Mouse (Mus musculus): Measurements from ENCODE around the gene Bbof1.

Bbof1 gene

GRCm38 (mm10) chr12:84400068-84400467 lies 8.8 kb upstream of the Bbof1 start:
- DNase-seq (ENCODE audit: low spot score), result no peak

GRCm38 (mm10) chr12:84400653-84401052 lies 8.2 kb upstream of the Bbof1 start:
- no peak for DNase-seq (ENCODE audit: low spot score)

- no peak for DNase-seq (ENCODE audit: low spot score)
Observed at GRCm38 (mm10) chr12:84402923-84403322, 5.9 kb upstream of the Bbof1 start.

GRCm38 (mm10) chr12:84404541-84404940 lies 4.3 kb upstream of the Bbof1 start:
- no peak for DNase-seq (ENCODE audit: low spot score)

GRCm38 (mm10) chr12:84407259-84407658 lies 1.6 kb upstream of the Bbof1 start:
- DNase-seq (ENCODE audit: low spot score), result no peak

GRCm38 (mm10) chr12:84407874-84408818 lies 725 bp upstream of the Bbof1 start:
- DNase-seq (ENCODE audit: low spot score), result no peak

- peak; percentile 70 for DNase-seq (ENCODE audit: low spot score)
Observed at GRCm38 (mm10) chr12:84416834-84417604, 8.1 kb downstream of the Bbof1 start, which contains the start of gene Rnf113a2. TSS of gene Rnf113a2 (plus strand) at chr12:84417196.

GRCm38 (mm10) chr12:84417605-84417922 lies 8.7 kb downstream of the Bbof1 start:
- DNase-seq (ENCODE audit: low spot score), result no peak

GRCm38 (mm10) chr12:84423990-84424389 lies 15.1 kb downstream of the Bbof1 start:
- no peak for DNase-seq (ENCODE audit: low spot score)

GRCm38 (mm10) chr12:84429825-84430224 lies 21.0 kb downstream of the Bbof1 start:
- DNase-seq (ENCODE audit: low spot score), result no peak

GRCm38 (mm10) chr12:84438697-84439096 lies 29.8 kb downstream of the Bbof1 start:
- no peak for DNase-seq (ENCODE audit: low spot score)

GRCm38 (mm10) chr12:84442526-84442925 lies 33.7 kb downstream of the Bbof1 start:
- DNase-seq (ENCODE audit: low spot score), result no peak

- DNase-seq (ENCODE audit: low spot score), result no peak
Observed at GRCm38 (mm10) chr12:84447386-84447785, 38.5 kb downstream of the Bbof1 start.

GRCm38 (mm10) chr12:84448181-84448580 lies 39.3 kb downstream of the Bbof1 start:
- no peak for DNase-seq (ENCODE audit: low spot score)

GRCm38 (mm10) chr12:84449887-84450286 lies 41.0 kb downstream of the Bbof1 start:
- no peak for DNase-seq (ENCODE audit: low spot score)

- no peak for DNase-seq (ENCODE audit: low spot score)
Observed at GRCm38 (mm10) chr12:84450351-84450717, 41.5 kb downstream of the Bbof1 start.

- peak; percentile 88 for DNase-seq (ENCODE audit: low spot score)
Observed at GRCm38 (mm10) chr12:84450718-84451646, 42.1 kb downstream of the Bbof1 start, which contains the start of the genes Aldh6a1 and Lin52. TSS of gene Aldh6a1 (minus strand) at chr12:84451004. TSS of gene Lin52 (plus strand) at chr12:84451422.

- no peak for DNase-seq (ENCODE audit: low spot score)
Observed at GRCm38 (mm10) chr12:84451801-84452200, 42.9 kb downstream of the Bbof1 start.

- DNase-seq (ENCODE audit: low spot score), result no peak
Observed at GRCm38 (mm10) chr12:84456911-84457310, 48.0 kb downstream of the Bbof1 start.

- no peak for DNase-seq (ENCODE audit: low spot score)
Observed at GRCm38 (mm10) chr12:84459845-84460244, 51.0 kb downstream of the Bbof1 start.

- no peak for DNase-seq (ENCODE audit: low spot score)
Observed at GRCm38 (mm10) chr12:84461416-84461815, 52.5 kb downstream of the Bbof1 start.

GRCm38 (mm10) chr12:84462856-84463255 lies 54.0 kb downstream of the Bbof1 start:
- no peak for DNase-seq (ENCODE audit: low spot score)
